Mouse (Mus musculus): Measurements from ENCODE around the gene Gm49601.

GRCm38 (mm10) chr16:18627163-18627562 is 936 bp upstream of the Gm49601 start:
- TF ChIP-seq CTCF (IDR thresholded peaks at IDR 0.05; ENCODE audit: borderline replicate concordance, insufficient read depth, low read length) (no peak), POLR2A (IDR thresholded peaks at IDR 0.05; ENCODE audit: low read depth, low read length) (no peak)
